Mouse (Mus musculus) cerebellum, adult 2 months (tissue): ENCODE measurements at regions not wholly inside any gene's neighbourhood (a gene's known extent, or its start where the extent isn't known, plus 50 kb on each side); places are given as distances from the start of the nearest gene placed in this dataset.

ENCODE experiments used
- DNase-seq, 2 experiments: peaks; one replicate each; pipeline ENCODE4 v3.0.0; 2021
- H3K27ac ChIP-seq: fragments of 200-500 bp; 2 replicates; pipeline ENCODE4 v1.5.1; 2012; ENCODE audit warnings: low read length, control low read depth, inconsistent platforms; ENCODE audit not compliant: insufficient read depth
- H3K27me3 ChIP-seq: fragments of 200-500 bp; 2 replicates; pipeline ENCODE4 v1.6.1; 2012; ENCODE audit warnings: inconsistent platforms, mild to moderate bottlenecking, low read length, moderate library complexity; ENCODE audit not compliant: control insufficient read depth, insufficient read depth
- H3K4me1 ChIP-seq: fragments of 200-500 bp; 2 replicates; pipeline ENCODE4 v1.6.1; 2011; ENCODE audit warnings: low read length; ENCODE audit not compliant: control insufficient read depth, insufficient read depth
- H3K4me3 ChIP-seq: fragments of 200-500 bp; replicated peaks from 2 replicates; pipeline ENCODE3; 2011; ENCODE audit warnings: mild to moderate bottlenecking, low read depth, low read length, control low read depth; ENCODE audit not compliant: insufficient read depth
- CTCF ChIP-seq: fragments of 200-500 bp; IDR thresholded peaks from 2 replicates; pipeline ENCODE4 v1.5.1; 2011; ENCODE audit warnings: low read depth, mild to moderate bottlenecking, control low read depth, low read length, moderate library complexity, borderline replicate concordance; ENCODE audit not compliant: insufficient read depth
- POLR2A ChIP-seq: fragments of 200-500 bp; IDR thresholded peaks from 2 replicates; pipeline ENCODE4 v1.6.1; 2011; ENCODE audit warnings: low read length, control low read depth, borderline replicate concordance; ENCODE audit not compliant: insufficient read depth
- WGBS: fragments of 180-500 bp; shearing (Covaris S2); methylation state at CpG from one replicate; pipeline ENCODE4 v1.1.7; 2018; 5-methylcytosine and 5-hydroxymethylcytosine counted together

DNA sequence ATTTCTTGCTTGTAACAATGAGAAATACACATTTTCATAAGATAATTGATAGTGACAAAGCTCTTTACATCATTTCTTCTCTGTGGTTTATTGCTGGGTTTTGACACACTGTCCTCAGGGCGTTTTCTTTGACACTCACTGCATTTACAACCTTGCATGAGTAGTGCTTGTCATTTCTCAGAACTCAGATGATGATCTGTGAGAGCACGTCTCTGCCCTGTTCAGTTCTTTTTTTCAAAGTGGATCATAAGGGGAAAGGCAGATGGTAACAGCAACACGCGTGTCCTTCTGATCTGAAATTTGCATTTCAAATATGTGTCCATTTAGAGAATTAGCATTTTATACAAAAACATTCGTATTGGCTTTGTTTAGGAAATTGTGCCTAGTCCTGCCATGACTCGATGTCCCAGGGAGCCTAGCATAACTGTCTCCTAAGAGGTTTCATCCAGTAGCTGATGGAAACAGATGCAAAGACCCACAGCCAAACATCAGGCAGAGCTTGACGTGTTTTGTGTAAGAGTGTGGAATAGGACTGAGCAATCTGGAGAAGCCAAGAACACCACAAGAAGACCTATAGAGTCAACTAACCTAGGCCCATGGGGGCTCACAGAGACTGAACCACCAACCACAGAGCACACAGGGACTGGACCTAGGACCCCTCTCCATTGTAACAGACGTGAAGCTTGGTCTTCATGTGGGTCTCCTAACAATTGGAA lies 108.4 kb upstream of the Npy2r start:
- H3K27ac ChIP-seq = no peak overlapping the region
- no peak for DNase-seq
- WGBS = 74% methylated on average over 8 of the region's 8 CpGs
- no peaks in the 10 kb centered on the region for H3K27me3 ChIP-seq
- no peaks in the 10 kb centered on the region for H3K4me1 ChIP-seq
- TF ChIP-seq CTCF (no peak), POLR2A (no peak)
- no peak overlapping the region for H3K4me3 ChIP-seq

DNA sequence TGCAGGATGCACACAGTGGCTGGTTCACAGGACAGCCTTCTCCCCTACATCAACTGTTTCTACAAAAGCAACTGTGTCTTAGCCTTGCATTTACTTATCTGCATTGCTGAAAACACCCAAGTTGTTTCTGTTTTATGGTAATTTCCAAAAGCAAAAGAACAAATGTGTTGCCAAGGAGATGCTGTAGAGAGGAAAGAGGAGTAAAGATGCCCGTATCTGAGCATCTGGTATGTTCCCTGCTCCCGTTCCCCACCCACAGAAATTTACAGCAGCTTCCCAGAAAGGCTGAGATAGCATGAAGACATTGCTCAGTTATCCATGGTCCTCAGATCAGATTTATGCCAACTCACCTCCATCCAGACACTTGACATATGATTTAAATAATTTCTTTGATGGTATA lies 104.5 kb upstream of the Npy2r start:
- Histone ChIP-seq H3K27ac (no peak overlapping the region), H3K4me1 (no peaks in the 10 kb centered on the region), H3K4me3 (no peak overlapping the region), H3K27me3 (no peaks in the 10 kb centered on the region)
- 21% methylated on average over 2 of the region's 2 CpGs for WGBS
- TF ChIP-seq CTCF = no peak
- TF ChIP-seq POLR2A = no peak
- DNase-seq = no peak

DNA sequence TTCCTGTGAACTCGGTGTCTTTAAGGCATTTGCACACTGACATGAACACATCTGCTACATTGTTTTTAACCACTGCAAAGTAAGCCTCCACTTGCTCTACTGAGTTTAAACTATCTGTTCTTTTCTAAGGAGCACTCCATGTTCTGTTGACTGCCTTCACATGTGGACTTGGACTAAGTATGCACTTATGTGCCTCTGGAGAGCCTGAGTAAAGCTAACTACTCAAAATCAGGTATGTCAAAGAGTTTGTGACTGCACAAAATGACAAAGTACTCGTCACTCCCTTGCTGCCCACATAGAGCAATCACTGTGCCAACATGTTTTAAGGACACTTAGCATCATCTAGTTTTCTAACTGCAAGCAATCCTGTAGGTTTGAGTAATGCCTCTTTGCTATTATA lies 92.2 kb upstream of the Npy2r start:
- Histone ChIP-seq H3K27ac (no peak overlapping the region), H3K4me1 (no peaks in the 10 kb centered on the region), H3K4me3 (no peak overlapping the region), H3K27me3 (no peaks in the 10 kb centered on the region)
- no peak for DNase-seq
- TF ChIP-seq POLR2A = no peak
- no peak for TF ChIP-seq CTCF
- WGBS = 79% methylated on average over 2 of the region's 2 CpGs

GRCm38 (mm10) chr3:82636666-82637065 lies 88.8 kb upstream of the Npy2r start:
- no peaks in the 10 kb centered on the region for H3K4me1 ChIP-seq
- no peaks in the 10 kb centered on the region for H3K27me3 ChIP-seq
- WGBS = 10% methylated on average over 3 of the region's 3 CpGs
- no peak overlapping the region for H3K4me3 ChIP-seq
- no peak for DNase-seq
- no peak for TF ChIP-seq CTCF
- TF ChIP-seq POLR2A = no peak
- H3K27ac ChIP-seq = no peak overlapping the region

DNA sequence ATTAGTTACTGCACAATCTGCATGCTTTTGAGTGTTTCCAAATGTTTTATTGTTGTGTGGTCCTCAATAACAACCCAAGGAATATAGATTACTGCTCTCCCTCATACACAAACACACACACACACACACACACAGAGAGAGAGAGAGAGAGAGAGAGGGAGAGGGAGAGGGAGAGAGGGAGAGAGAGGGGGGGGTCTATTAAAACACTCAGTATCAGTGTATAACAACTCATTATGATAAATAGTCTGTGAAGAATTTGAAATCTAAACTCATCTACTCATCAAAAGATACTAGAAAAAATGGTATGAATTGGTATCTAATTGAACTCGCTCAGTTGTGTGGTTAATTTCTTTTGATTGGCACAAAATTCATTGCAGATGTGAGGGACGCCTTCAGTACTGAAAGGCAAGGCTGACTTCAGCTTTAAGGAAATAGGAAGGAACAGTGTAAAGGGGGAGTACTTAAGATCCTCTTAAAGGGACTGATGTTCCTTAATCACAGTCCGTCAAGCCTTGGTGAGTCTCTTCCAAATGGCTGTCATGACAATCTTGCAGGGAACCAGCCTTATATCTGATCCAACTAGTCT lies 72.6 kb upstream of the Npy2r start:
- WGBS = 91% methylated on average over 3 of the region's 3 CpGs
- H3K4me1 ChIP-seq = no peaks in the 10 kb centered on the region
- DNase-seq = no peak
- TF ChIP-seq CTCF (no peak), POLR2A (no peak)
- H3K27me3 ChIP-seq = no peaks in the 10 kb centered on the region
- no peak overlapping the region for H3K4me3 ChIP-seq
- H3K27ac ChIP-seq = no peak overlapping the region

- H3K27me3 ChIP-seq = no peaks in the 10 kb centered on the region
- no peak for TF ChIP-seq POLR2A
- TF ChIP-seq CTCF = no peak
- DNase-seq = peak in 1 of 2 experiments; percentile 29
- H3K4me3 ChIP-seq = no peak overlapping the region
- WGBS = 19% methylated on average over 5 of the region's 5 CpGs
- no peaks in the 10 kb centered on the region for H3K4me1 ChIP-seq
- no peak overlapping the region for H3K27ac ChIP-seq
Observed at GRCm38 (mm10) chr3:82619371-82619770, 71.5 kb upstream of the Npy2r start.

DNA sequence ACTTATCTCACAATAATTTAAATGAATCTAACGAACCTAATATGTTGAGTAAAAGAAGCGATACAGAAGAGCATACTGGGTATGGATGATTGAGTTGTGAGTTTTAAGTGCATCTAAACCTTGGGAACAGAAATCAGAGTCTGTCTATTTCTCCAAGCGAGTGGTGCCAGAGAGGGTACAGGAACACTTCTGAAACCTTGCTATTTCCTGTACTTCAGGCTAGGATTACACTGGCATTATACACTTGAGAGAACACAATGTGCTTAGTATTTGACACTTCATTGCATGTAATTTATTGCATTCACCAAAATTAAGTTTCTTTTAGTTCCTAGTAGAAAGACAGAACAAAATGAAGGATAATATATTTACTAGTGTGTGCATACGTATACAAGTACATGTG lies 54.0 kb upstream of the Npy2r start:
- WGBS = 92% methylated on average over 4 of the region's 4 CpGs
- H3K4me3 ChIP-seq = no peak overlapping the region
- no peak for DNase-seq
- TF ChIP-seq CTCF (no peak), POLR2A (no peak)
- no peak overlapping the region for H3K27ac ChIP-seq
- no peaks in the 10 kb centered on the region for H3K27me3 ChIP-seq
- H3K4me1 ChIP-seq = no peaks in the 10 kb centered on the region

GRCm38 (mm10) chr3:82598656-82599055 lies 50.8 kb upstream of the Npy2r start:
- no peaks in the 10 kb centered on the region for H3K4me1 ChIP-seq
- H3K27me3 ChIP-seq = no peaks in the 10 kb centered on the region
- TF ChIP-seq CTCF (no peak), POLR2A (no peak)
- no peak for DNase-seq
- WGBS = 88% methylated on average over 1 of the region's 1 CpGs
- no peak overlapping the region for H3K4me3 ChIP-seq
- H3K27ac ChIP-seq = no peak overlapping the region
